Mouse (Mus musculus) midbrain, postnatal 0 days (tissue): ENCODE results near the gene S100pbp. TPM values are rescaled to one million over a fixed set of nuclear protein-coding genes. Genes with fewer than 3 reads are reported as not detected.

Experiments
- ATAC-seq: fragments of 200-750 bp; cut with Nextera tagmentation; 2 replicates; pipeline ENCODE4 v1.8.0; 2017; ENCODE audit warnings: moderate number of reproducible peaks, mild to moderate bottlenecking, moderate TSS enrichment, moderate library complexity; ENCODE audit not compliant: low FRiP score
- DNase-seq: peaks from one replicate; pipeline ENCODE4 v3.0.0-alpha.2; 2015; ENCODE audit warnings: low spot score
- H3K27ac ChIP-seq: fragments of 300-500 bp; sonication (generic); 2 replicates; pipeline ENCODE4 v1.5.1; 2014; ENCODE audit warnings: low read depth, mild to moderate bottlenecking, low read length, mixed read lengths
- H3K27me3 ChIP-seq: fragments of 300-500 bp; sonication (generic); 2 replicates; pipeline ENCODE4 v1.6.1; 2014; ENCODE audit warnings: low read length, control low read depth, mixed read lengths; ENCODE audit not compliant: insufficient read depth
- H3K36me3 ChIP-seq: fragments of 300-500 bp; sonication (generic); 2 replicates; pipeline ENCODE4 v1.6.1; 2014; ENCODE audit warnings: low read length, control low read depth, mixed read lengths; ENCODE audit not compliant: insufficient read depth
- H3K4me1 ChIP-seq: fragments of 300-500 bp; sonication (generic); 2 replicates; pipeline ENCODE4 v1.6.1; 2014; ENCODE audit warnings: mild to moderate bottlenecking, control low read depth, antibody characterized with exemption, low read length, mixed read lengths; ENCODE audit not compliant: insufficient read depth
- H3K4me2 ChIP-seq: fragments of 300-500 bp; sonication (generic); 2 replicates; pipeline ENCODE4 v1.6.1; 2014; ENCODE audit warnings: low read depth, mild to moderate bottlenecking, low read length, mixed read lengths; ENCODE audit not compliant: poor library complexity, severe bottlenecking
- H3K4me3 ChIP-seq: fragments of 300-500 bp; sonication (generic); 2 replicates; pipeline ENCODE4 v1.5.1; 2014; ENCODE audit warnings: low read depth, mild to moderate bottlenecking, low read length, moderate library complexity
- H3K9ac ChIP-seq: fragments of 300-500 bp; sonication (generic); replicated peaks from 2 replicates; pipeline ENCODE4 v1.6.1; 2014; ENCODE audit warnings: mild to moderate bottlenecking, low read length, moderate library complexity, mixed read lengths; ENCODE audit not compliant: poor library complexity, severe bottlenecking
- H3K9me3 ChIP-seq: fragments of 300-500 bp; sonication (generic); 2 replicates; pipeline ENCODE4 v1.6.1; 2016; ENCODE audit warnings: low read length, control low read depth
- CTCF ChIP-seq: IDR thresholded peaks from 2 replicates; pipeline ENCODE4 v1.5.1; 2016; ENCODE audit warnings: antibody characterized with exemption, mild to moderate bottlenecking
- WGBS: fragments of 180-500 bp; shearing (Covaris S2); extraction: QIAGEN DNeasy Blood & Tissue Kit; methylation state at CpG from one replicate; pipeline ENCODE4 v1.1.7; 2014; 5-methylcytosine and 5-hydroxymethylcytosine counted together
- polyA plus RNA-seq: library from polyadenylated mRNA; unstranded; fragments of >200 nt; fragmentation: Nextera tagmentation; extraction: Ambion mirVana; gene quantifications from 2 replicates; pipeline ENCODE4 v1.2.1, GENCODE M21; 2015
- total RNA-seq: library from RNA; depleted of rRNA; stranded (reverse); fragments of >200 nt; gene quantifications from 2 replicates; pipeline ENCODE4 v1.2.3, GENCODE M21; 2014

S100pbp gene
- total and polyA plus RNA-seq, 2 experiments from 2014 or later = 24.2 to 49.6 TPM

GRCm38 (mm10) chr4:129191691-129192090 lies 2.2 kb upstream of the S100pbp start:
- no peak overlapping the region for H3K4me3 ChIP-seq
- no peak for ATAC-seq
- no peak for TF ChIP-seq CTCF
- no peak for DNase-seq
- WGBS = 77% methylated on average over 5 of the region's 5 CpGs
- peaks cover 6% of the 10 kb centered on the region for H3K36me3 ChIP-seq
- H3K4me1 ChIP-seq = peaks cover 8% of the 10 kb centered on the region; the same call in 1 of the 2 replicates
- no peaks in the 10 kb centered on the region for H3K27me3 ChIP-seq
- H3K4me2 ChIP-seq = no peak overlapping the region
- H3K9ac ChIP-seq = no peak overlapping the region
- H3K27ac ChIP-seq = no peak overlapping the region
- no peaks in the 10 kb centered on the region for H3K9me3 ChIP-seq

- peak overlapping the region; percentile 81 for H3K4me2 ChIP-seq
Measured at GRCm38 (mm10) chr4:129190538-129190937, 1.0 kb upstream of the S100pbp start.

GRCm38 (mm10) chr4:129188803-129189541 lies 555 bp downstream of the S100pbp start:
- H3K9me3 ChIP-seq = no peaks in the 10 kb centered on the region
- 0 out of 2 replicates have a peak, but pooled peaks have one; percentile 0 for TF ChIP-seq CTCF
- peak overlapping the region; percentile 91 for H3K9ac ChIP-seq
- peak overlapping the region; percentile 73 for H3K4me2 ChIP-seq
- ATAC-seq = peak; percentile 76
- DNase-seq = peak; percentile 54
- peak overlapping the region; percentile 88 for H3K4me3 ChIP-seq
- H3K36me3 ChIP-seq = no peaks in the 10 kb centered on the region
- H3K27ac ChIP-seq = peak overlapping the region; percentile 90
- WGBS = under 1% methylated on average over 37 of the region's 74 CpGs
- H3K4me1 ChIP-seq = peaks cover 8% of the 10 kb centered on the region; the same call in 1 of the 2 replicates
- H3K27me3 ChIP-seq = no peaks in the 10 kb centered on the region

More at GRCm38 (mm10) chr4:129190538-129190937, 1.0 kb upstream of the S100pbp start:
- no peaks in the 10 kb centered on the region for H3K36me3 ChIP-seq
- H3K27me3 ChIP-seq = no peaks in the 10 kb centered on the region
- DNase-seq = peak; percentile 27
- no peaks in the 10 kb centered on the region for H3K9me3 ChIP-seq
- no peak for TF ChIP-seq CTCF
- H3K27ac ChIP-seq = peak overlapping the region; percentile 90
- WGBS = 5% methylated on average over 12 of the region's 12 CpGs
- no peak for ATAC-seq
- H3K4me3 ChIP-seq = peak overlapping the region; percentile 88
- peaks cover 8% of the 10 kb centered on the region; the same call in 1 of the 2 replicates for H3K4me1 ChIP-seq
- H3K9ac ChIP-seq = peak overlapping the region; percentile 81

GRCm38 (mm10) chr4:129188041-129188659 lies 1.4 kb downstream of the S100pbp start:
- H3K9me3 ChIP-seq = no peaks in the 10 kb centered on the region
- H3K4me2 ChIP-seq = peak overlapping the region; percentile 73
- peaks cover 8% of the 10 kb centered on the region; the same call in 1 of the 2 replicates for H3K4me1 ChIP-seq
- 37% methylated on average over 5 of the region's 5 CpGs for WGBS
- H3K9ac ChIP-seq = peak overlapping the region; percentile 91
- peak overlapping the region; percentile 88 for H3K4me3 ChIP-seq
- peak overlapping the region; percentile 90; the same call in 1 of the 2 replicates for H3K27ac ChIP-seq
- H3K27me3 ChIP-seq = no peaks in the 10 kb centered on the region
- DNase-seq (no peak), ATAC-seq (no peak)
- no peaks in the 10 kb centered on the region for H3K36me3 ChIP-seq
- TF ChIP-seq CTCF = no peak

- H3K4me3 ChIP-seq = no peak overlapping the region
- no peak overlapping the region for H3K9ac ChIP-seq
- no peak overlapping the region for H3K27ac ChIP-seq
- H3K4me2 ChIP-seq = no peak overlapping the region
- peaks cover 22% of the 10 kb centered on the region; the same call in 1 of the 2 replicates for H3K36me3 ChIP-seq
- TF ChIP-seq CTCF = peak; percentile 66
- no peaks in the 10 kb centered on the region for H3K9me3 ChIP-seq
- H3K27me3 ChIP-seq = no peaks in the 10 kb centered on the region
- DNase-seq (peak; percentile 46), ATAC-seq (no peak)
- 21% methylated on average over 1 of the region's 1 CpGs for WGBS
- H3K4me1 ChIP-seq = no peaks in the 10 kb centered on the region
Measured at GRCm38 (mm10) chr4:129179560-129179959, 10.0 kb downstream of the S100pbp start.

- H3K4me3 ChIP-seq = no peak overlapping the region
- no peaks in the 10 kb centered on the region for H3K27me3 ChIP-seq
- H3K4me1 ChIP-seq = no peaks in the 10 kb centered on the region
- no peaks in the 10 kb centered on the region for H3K9me3 ChIP-seq
- 77% methylated on average over 1 of the region's 1 CpGs for WGBS
- peak; percentile 40 for TF ChIP-seq CTCF
- DNase-seq = no peak
- H3K27ac ChIP-seq = no peak overlapping the region
- no peak for ATAC-seq
- H3K4me2 ChIP-seq = no peak overlapping the region
- H3K9ac ChIP-seq = no peak overlapping the region
- peaks cover 22% of the 10 kb centered on the region for H3K36me3 ChIP-seq
Measured at GRCm38 (mm10) chr4:129172529-129172928, 17.0 kb downstream of the S100pbp start.
